Mouse (Mus musculus) cerebellum, postnatal 25 days (tissue): Measurements from ENCODE around the gene Csmd2.
"Not testable (repeated sequence)": the region's sequence is repeated elsewhere in the genome, so short reads cannot be mapped to it uniquely, and the experiment has no call there.

Experiments
- DNase-seq, 2 experiments: peaks; one replicate each; pipeline ENCODE4 v3.0.0; 2021; ENCODE audit warnings: mixed read lengths in 2 of 2

The Csmd2 gene

GRCm38 (mm10) chr4:128543378-128543777 lies 555.7 kb downstream of the Csmd2 start:
- peak; percentile 42 to 69 for DNase-seq

DNA sequence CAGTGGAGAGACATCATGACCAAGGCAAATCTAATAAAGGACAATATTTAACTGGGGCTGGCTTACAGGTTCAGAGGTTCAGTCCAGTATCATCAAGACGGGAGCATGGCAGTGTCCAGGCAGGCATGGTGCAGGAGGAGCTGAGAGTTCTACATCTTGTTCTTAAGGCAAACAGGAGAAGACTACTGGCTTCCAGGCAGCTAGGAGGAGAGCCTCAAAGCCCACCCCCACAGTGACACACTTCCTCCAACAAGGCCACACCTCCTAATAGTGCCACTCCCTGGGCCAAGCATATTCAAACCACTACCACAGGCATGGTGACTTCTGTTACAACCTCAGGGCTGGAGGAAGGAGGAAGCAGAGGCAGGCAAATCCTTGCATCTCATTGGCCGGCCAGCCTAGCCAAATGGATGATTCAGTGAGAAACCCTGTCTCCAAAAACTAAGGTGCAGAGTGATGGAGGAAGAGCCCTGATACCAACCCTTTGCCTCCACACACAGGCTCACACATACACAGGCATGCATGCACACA lies 556.4 kb downstream of the Csmd2 start:
- not testable (repeated sequence) for DNase-seq

DNA sequence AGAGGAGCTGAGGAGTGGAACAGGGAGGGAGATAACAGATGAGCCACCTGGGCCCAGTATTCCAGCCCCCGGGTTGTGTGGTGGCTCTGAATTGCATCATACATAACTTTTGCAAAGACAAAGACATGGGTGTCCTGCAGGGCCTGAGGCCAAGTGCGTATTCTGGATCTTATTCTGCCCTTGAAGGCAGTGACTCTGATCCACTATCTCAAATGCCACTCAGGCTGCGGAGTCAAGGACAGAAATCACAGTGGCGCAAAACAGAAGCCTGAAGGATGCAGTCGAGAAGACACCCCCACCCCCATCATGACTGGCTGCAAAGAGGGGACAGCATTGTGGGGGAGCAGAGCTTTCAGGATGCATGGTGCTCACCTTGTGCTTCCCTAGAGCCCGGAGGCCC lies 563.1 kb downstream of the Csmd2 start:
- DNase-seq, result no peak

DNA sequence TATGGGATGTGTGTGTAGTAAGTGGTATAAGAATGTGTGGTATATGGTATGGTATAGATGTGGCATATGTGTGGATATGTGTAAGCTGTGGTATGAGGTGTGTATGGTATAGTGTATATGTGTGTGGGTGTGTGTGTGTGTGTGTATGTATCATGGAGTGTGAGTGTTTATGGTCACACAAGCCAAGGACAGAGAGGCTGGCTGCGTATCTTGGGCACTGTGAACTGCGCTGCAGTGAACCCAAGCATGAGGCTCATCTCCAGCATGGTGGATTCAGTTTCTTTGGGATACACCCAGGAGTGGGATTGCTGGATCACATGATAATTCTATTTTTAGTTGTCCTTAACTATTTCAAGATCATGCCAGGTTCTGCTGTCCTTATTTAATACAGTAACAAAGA lies 566.5 kb downstream of the Csmd2 start:
- no peak for DNase-seq

DNA sequence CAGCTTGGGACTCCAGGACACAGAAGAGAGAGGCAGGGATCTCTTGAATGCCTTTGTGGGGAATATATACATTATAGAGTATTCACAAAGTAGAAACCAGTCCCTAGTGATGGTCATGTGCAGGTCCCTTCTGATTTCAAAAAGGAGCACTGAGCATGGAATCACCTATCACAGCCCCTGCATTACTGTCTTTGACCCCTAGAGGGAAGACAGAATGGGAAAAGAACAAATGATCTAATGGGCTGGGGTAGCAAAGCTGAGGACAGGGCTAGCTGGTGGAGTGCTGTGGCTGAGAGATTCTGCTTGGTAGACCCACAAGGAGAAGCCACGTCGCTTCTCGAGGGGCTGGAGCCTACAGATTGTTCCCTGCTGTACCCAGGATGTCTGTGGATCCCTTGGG lies 572.7 kb downstream of the Csmd2 start:
- DNase-seq, result no peak

- no peak for DNase-seq
Measured at GRCm38 (mm10) chr4:128575811-128576210, 588.2 kb downstream of the Csmd2 start.

DNA sequence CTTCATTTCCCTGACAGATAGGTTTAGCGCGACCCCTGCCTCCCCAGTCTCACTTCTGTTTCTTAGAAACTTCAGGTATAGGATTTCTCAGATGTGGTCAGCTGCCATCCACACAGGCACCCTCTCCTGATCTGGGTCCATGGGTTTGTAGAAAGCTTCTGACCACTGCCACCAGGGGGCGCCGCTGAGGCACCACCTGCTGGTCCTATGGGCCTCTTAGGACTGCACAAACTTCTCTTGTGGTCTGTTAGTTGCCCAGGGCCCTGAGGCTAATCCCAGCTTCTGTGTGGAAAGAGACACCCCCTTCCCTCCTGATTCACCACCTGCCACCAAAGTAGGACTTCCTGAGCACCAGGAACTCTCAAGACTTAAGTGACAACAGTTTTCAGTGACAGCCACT lies 591.5 kb downstream of the Csmd2 start:
- DNase-seq, result peak in 1 of 2 experiments; percentile 21

- no peak for DNase-seq
Measured at GRCm38 (mm10) chr4:128593286-128593685, 605.6 kb downstream of the Csmd2 start.

GRCm38 (mm10) chr4:128594062-128594461 lies 606.4 kb downstream of the Csmd2 start:
- DNase-seq, result no peak

DNA sequence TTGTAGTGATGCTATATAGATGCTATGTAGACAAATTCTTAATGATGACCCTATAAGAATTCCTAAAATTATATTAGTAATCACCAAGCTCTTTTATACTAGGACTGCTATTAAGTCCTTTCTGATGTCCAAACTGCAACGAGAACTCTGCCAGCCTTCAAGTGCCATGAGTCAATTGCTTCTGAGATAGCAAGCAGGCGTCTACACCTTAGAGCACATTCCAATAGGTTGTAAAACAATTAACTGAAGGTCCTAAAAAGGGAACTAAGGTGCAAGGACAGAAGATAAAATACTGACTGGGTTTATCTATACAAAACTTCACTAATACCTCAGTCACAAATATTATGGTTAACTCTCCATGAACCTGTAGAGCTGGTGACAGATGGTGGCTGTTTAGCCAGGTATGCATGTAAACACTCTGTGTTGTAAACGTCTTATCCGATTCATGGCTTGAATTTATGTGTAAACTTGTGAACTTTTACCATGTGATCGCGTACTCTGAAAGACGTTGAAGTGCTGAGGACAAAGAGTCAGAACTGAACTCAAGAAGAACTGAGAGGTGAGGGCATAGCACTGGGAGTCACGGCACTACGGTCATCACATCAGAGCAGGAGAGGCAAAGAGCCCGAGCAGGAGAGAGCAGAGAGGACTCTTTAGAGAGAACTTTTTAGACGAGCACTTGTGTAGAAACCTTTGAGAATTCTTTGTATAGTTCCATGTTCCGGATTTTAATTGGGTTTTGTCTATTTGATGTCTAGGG lies 610.3 kb downstream of the Csmd2 start:
- DNase-seq, result no peak

- no peak for DNase-seq
Measured at GRCm38 (mm10) chr4:128606586-128606985, 618.9 kb downstream of the Csmd2 start.

- DNase-seq, result no peak
Measured at GRCm38 (mm10) chr4:128607661-128608060, 620.0 kb downstream of the Csmd2 start.

GRCm38 (mm10) chr4:128609276-128609924 lies 621.7 kb downstream of the Csmd2 start:
- DNase-seq, result peak in 1 of 2 experiments; percentile 37

DNA sequence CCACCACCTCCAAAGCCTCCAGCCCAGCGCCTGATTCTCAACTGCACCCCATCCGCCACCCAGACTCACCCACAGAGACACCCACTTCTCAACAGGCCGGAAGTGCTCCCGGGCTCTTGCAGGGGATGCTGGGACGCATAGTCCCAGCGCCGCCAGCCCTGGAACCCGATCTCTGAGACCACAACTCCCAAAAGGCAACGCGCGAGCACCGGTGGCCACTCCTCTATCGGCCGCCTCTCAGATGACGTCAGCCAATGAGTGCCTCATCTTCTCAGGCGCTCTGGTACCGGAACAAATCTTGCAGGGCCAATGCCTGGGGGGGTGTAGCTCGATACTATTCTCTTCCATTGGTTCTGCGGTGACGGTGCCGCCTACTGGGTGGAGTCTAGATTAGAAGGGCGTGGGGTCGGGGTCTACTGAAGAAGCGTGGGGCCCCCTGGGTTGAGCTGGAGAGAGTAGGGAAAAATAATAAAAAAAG lies 622.3 kb downstream of the Csmd2 start, which contains the start of gene Zscan20:
Gene Zscan20 (minus strand): TSS at position 174 of the 478 bp plus-strand sequence.
- peak; percentile 91 to 95 for DNase-seq

- no peak for DNase-seq
Measured at GRCm38 (mm10) chr4:128610706-128611105, 623.0 kb downstream of the Csmd2 start.

DNA sequence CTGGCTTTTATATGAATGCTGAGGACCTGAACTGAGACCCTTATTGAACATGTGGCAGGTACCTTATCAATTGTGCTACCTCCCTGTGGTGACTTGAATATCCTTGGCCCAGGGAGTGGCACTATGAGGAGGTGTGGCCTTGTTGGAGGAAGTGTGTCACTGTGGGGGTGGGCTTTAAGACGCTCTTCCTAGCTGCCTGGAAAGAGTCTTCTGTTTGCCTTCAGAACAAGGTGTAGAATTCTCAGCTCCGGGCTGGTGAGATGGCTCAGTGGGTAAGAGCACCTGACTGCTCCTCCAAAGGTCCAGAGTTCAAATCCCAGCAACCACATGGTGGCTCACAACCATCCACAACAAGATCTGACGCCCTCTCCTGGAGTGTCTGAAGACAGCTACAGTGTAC lies 624.1 kb downstream of the Csmd2 start:
- not testable (repeated sequence) for DNase-seq

DNA sequence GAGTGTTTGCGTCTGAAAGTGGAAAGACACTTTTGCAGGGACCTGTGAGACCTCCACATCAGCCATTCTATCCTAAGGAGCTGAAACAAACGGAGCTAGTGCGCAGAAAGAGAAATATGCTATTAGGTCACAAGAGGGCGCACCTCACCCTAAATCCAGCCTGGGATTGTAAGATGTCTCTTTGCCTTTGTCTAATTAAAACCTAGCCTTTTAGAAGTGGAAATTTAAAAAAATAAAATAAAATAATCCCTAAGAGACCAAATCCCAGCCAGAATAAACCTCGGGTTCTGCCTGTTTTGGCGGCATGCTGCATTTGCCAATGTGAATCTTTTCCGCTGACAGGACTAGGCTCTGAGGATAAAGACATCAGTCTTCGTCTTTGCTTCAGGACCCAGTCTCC lies 625.7 kb downstream of the Csmd2 start:
- peak; percentile 63 to 69 for DNase-seq

DNA sequence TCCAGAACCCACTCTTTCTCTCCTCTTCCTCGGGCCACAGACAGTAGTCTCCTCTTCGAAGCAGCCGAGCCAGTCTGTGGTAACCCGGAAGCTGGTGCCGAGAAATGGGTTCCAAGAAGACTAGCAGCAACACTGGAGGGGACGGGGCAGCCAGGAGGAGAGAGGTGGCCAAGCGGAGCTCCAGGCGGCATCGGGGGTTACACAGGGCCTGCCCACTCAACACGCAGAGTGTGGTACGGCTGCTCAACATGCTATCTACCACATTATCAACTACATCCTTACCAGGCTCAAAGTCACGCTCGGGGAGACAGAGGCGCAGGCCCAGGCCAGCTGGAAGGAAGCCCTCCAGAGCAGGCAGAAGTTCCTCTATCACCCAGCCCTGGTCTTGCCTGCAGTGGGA lies 628.1 kb downstream of the Csmd2 start:
- no peak for DNase-seq
